Mouse (Mus musculus) WW6 (cell line): Measurements from ENCODE around the gene Pdk2.

Experiments used
- DNase-seq: peaks from one replicate; pipeline ENCODE4 v3.0.0-alpha.2; 2013; ENCODE audit warnings: low read depth, low spot score

Gene Pdk2

DNA sequence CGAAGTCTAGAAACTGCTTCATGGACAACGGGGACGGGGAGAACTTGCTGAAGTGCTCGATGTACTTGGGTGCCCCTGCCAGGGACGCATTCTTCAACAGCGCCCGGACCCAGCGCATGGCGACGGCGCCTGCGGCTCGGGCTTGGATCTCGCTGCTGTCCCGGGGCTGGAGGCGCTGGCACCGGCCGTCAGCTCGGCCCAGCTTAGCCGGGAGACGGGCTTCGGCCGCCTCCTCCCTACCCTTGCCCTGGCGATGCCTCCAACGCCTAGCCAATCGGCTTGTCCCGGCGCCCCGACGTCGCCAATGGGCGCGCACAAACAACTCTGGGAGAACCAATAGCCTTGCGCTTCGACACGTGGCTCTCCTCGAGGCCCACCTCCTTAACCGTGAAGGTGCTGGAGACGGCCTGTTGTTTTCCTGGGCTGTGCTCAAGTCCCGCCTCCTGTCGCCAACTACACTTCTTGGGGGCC lies at the start of gene Pdk2:
TSS of gene Pdk2 (minus strand) at position 216 of the 471 bp plus-strand sequence.
- DNase-seq = peak; percentile 92

DNA sequence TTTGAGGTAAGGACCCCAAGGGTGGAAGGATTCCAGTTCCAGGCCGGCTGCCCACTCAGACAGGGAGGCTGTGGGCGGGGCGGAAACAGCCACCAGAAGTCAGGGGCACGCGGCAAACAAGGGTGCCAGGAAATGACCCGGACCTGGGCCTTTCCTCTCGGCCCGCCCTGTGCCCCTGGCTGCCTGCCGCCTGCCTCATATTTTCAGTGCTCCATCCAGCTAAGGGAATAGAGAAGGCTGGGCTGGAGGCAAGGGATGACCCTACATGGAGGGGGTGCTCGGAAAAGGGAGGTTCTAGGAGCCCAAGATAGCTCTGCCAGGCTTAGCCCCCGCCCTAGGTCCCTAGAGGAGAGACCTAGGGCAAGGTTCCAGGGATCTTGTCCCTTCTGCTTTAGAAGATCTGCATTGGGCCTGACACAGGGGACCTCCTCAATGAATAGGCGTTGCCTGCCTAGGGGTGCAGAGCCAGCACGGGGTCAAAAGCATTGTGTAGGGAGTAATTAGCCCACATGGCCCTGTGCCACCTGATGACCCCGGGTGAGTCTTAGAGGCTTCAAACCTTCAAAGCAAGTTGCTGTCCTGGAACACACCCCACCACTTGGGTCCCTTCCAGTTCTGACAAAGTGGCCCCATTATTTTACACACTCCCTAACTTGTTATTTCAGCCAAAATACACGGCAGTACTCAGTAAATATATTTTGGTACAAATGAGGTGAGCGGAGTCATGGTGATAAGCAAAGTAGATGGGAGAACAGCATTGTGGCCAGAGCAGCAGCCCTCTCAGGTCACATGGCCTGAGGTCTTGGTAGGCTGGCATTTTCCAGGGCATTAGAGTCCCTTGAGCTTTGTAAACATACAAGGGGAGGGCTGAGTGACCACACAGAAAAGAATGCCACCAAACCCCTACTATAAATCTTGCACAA lies 48.0 kb upstream of the Pdk2 start:
- no peak for DNase-seq

DNA sequence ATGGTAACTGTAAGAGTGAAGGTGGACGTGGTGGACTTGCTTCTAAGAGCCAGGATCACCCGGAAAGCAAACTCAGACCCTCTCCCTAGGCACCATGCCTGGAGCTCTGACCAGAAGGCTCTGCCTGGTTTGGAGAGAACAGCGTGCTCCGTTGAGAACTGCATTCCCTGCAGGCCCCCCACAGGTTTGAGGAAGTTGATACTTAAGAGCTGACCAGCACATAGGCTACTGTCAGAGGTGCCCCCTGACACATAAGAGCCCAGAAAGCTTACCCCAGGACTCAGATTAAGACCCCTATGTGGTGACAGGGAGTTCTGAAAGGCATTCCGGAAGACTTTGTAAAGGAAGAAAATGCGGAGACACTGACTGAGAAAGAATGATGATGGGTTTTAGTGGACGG lies 47.1 kb upstream of the Pdk2 start:
- no peak for DNase-seq

DNA sequence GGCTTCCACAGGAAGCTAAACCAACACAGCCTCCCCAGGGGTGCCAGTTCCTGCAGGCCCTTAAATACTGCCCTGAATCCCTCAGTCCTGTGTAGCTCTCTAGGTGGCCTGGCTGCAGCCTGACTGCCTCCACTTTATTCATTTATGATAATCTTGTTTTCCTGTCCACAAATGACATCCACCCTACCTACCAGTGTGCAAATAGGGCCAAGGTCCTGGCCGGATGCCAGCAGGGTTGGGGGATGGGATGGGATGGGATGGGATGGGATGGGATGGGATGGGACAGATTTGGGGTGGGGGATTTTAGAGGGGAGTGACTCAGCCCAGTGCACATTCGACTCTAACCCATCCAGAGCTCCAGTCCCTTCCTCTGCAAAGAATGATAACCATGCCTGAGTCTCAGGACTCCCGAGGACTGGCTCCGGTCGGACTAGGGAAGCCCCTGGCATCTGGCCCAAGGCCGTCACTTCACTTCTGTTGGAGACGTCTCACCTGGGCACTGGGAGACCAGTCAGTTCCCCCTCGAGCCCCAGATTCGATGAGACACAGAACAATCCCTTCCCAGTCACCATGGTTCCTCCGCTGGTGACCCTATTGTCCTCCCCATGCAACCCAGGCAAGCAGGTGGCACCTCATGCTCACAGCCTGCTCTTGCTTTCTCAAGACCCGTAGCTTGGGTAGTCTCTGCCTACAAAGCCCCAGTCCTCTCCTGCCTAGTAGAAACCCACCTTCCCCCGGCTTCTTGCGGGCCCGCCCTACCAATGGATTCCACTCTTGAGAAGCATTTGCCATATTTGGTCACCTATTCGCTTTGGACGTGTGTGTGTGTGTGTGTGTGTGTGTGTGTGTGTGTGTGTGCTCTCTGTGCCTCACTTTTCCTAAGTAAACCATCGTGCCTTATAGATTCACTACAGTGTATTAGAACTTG lies 46.4 kb upstream of the Pdk2 start:
- DNase-seq = no peak

DNA sequence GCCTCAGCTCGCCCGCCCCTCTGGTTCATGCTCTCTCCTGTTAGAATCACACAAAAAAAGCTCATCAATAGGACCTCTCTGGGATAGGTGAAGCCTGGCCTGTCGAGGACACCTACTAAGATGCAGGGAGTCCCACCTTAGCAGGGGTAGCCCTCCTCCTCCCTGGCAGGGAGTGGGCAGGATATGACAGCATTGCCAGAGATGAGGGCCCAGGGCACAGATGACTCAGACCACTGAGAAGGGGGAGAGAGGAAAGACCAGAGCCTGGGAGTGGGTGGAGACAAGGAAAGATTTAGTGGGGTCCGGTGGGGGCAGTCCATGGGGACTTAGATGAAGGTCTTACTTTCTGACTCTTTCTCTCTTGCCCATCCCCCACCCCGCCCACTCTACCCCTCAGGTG lies 45.1 kb upstream of the Pdk2 start:
- DNase-seq = no peak

DNA sequence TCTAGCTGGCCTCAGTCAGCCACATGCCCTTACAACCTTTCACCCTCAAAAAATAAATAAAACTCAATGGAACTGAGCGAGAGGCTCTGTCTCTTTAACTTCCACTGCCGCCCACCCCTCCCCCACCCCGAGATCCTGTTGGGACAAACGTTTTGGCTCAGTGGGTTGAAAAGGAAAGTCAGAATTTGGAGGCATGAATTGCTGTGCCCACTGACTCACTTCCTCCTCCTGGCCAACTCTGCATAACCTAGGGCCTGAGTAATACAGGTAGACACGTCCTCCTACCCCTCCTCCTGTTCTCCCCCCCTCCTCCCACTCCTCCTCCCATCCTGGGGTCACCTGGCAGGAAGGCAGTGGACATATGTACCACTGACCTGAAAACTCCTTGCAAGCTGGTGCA lies 44.6 kb upstream of the Pdk2 start:
- no peak for DNase-seq

DNA sequence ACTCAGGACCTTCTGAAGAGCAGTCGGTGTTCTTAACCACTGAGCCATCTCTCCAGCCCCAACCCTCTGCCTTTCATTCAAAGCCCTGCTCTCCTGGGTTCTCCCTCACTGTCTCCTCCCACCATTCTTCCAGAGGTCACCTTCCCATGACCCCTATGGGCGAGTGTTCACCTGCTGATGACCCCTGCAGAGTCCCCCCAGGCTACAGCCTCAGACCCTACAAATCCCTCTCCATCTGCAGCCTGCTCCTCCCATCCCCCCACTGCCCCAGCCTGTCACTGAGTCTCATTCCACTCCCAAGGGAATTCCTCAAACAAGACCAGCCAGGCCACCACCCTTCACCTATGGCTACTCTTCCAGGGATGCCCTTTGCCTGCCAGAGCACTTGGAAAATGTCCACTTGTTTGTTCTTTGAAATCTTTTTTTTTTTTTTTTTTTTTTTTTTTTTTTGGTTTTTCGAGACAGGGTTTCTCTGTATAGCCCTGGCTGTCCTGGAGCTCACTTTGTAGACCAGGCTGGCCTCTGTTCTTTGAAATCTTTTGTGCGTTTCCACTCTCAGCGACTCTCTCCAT lies 43.7 kb upstream of the Pdk2 start:
- peak; percentile 68 for DNase-seq

DNA sequence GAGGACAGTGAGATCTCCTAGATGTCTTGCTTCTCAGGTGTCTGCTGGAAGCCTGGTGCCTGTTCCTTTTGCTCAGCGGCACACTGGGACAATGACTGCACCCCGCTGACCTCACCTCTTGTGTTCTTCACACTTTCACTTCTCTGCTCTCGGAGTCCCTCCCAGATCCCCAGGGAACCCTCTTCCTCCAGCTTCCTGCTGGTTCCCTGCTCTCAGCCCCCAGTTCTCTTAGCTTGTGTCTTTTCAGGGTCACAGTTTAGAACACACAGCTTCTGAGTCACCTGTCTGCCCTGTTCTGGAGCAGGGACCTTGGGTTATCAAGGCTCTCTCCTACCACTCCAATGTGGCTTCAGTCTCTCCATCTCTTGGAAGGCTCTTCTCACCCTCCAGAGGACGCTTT lies 43.0 kb upstream of the Pdk2 start:
- DNase-seq = no peak

DNA sequence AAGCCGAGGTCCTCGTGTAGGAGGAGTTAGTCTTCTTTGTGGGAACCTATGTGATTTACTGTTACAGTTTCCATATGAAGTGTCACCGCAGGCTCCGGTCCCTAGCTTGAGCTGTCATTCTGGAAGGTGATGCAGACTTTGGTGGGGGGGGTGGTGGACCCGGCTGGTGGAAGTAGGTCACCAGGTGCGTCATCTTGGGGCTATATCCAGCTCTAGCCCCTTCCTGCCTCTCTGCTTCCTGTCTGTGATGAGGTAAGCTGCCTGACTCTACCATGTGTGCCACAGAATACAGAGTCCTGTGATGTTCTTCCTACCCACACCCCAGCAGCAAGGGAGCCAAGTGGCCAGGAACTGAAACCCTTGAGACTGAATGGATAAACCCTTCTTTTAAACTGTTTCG lies 41.7 kb upstream of the Pdk2 start:
- no peak for DNase-seq

DNA sequence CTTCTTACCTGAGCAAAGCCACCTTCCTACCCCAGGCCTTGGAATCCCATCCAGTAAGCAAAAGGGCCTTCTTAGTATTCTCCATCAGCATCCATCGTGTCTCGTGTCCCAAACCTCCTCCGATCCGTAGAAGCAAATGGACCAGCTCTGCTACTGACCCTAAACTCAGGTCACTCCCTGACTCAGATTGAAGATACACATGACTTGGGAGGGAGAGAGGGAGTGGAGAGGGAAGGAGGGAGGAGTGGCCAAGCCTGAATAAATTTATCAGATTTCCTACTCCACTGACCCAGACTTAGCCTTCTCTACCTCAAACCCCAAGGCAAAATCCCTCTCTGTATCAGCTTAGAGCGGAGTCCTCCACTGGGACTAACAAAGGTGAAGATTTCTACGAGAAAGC lies 39.6 kb upstream of the Pdk2 start:
- DNase-seq = no peak

DNA sequence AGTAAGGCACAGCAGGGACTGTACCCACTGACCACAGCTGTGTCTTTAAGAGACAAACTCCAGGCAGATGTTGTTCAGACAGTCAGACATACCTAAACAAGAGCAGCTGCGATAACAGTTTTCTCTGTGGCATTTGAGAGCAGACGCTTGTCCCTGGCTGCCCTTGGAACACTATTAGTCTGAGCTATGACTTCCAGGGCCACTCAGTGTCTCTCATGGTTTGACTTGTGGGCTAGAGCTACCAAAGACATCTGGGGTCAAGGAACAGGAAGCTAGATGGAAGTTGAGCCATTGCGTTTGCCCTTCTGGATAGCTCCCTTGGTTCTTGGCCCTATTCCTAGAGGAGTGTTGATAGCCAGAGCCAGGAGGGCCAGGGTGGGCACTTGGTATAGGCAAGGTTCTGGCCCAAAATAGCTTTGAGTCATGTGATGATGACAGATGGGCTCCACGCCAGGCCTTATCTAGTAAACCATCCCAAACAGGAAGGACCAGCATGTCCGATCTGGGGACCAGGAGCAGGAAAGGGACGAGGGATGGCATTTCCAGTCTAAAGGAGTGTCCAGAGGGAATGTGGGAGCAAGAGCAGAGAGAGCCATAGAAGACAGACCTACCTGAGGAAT lies 38.2 kb upstream of the Pdk2 start:
- DNase-seq = no peak

DNA sequence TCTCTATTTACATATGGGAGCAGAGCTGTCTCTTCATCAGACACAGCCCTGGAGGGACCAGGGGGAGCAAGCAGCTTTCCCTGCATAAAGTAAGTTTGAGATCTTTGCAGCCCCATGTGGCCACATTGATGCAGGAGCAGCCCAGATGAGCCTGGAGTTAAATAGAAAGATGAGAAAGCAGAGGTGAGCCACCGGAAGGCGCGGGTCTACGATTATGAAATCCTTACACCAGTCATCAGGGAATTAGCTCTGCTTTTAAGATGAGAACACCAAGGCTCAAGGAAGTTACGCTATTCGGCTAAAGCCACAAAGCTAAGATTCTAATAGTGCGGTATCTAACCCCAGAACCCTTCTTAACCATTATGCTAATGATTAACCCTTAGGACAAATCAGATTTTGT lies 36.8 kb upstream of the Pdk2 start:
- DNase-seq = no peak

DNA sequence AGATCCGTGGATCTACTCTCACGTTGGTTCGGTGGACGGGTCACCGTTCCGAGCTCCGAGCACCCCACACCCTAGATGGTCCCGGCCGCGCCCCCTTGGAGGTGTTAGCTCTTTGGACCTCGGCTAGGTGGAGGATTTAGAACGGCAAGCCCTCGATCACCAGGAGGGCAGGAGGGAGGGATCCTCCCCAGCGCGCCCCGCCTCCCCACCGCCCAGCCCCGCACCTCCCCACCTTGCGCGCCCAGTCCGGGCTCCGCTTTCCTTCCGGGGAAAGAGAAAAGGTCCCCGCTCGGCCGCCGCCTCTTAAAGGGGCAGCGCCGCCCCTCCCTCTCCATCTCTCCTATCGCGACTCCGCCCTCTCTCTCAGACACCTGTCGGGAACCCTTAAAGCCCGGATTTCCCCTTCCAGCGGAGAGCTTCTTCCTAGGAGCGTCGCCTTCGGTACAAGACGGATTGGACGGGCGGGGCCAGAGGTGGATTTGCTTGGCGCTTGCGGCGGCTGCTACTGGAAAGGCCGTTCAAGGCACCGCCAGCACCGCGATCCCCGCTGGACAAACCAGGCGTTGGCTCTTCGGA lies 35.5 kb upstream of the Pdk2 start, which contains the start of gene Itga3:
TSS of gene Itga3 (minus strand) at position 266 of the 576 bp plus-strand sequence.
- DNase-seq = peak; percentile 78

DNA sequence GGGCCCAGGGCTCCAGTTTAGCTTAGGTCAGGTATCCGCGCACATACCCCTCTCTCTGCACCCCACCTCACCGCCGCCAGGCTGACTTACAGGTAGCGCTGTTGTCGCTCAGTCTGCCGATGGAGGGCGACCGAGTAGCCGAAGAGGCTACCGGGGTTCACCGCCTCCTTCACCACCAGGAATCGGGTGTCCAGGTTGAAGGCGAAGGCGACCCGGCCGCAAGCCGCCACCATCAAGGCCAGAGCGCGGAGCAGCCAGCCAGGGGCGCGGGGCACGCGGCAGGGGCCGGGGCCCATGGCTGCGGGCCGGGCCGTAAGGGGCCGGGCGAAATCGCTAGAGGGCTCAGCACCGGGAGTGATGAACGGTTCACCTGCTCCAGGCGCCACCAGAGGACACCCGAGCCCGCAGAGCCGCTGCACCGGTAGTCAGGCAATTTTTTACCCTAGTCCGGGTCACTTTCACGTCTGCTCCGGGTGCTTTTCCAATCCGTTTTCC lies 34.9 kb upstream of the Pdk2 start:
- peak; percentile 75 for DNase-seq

DNA sequence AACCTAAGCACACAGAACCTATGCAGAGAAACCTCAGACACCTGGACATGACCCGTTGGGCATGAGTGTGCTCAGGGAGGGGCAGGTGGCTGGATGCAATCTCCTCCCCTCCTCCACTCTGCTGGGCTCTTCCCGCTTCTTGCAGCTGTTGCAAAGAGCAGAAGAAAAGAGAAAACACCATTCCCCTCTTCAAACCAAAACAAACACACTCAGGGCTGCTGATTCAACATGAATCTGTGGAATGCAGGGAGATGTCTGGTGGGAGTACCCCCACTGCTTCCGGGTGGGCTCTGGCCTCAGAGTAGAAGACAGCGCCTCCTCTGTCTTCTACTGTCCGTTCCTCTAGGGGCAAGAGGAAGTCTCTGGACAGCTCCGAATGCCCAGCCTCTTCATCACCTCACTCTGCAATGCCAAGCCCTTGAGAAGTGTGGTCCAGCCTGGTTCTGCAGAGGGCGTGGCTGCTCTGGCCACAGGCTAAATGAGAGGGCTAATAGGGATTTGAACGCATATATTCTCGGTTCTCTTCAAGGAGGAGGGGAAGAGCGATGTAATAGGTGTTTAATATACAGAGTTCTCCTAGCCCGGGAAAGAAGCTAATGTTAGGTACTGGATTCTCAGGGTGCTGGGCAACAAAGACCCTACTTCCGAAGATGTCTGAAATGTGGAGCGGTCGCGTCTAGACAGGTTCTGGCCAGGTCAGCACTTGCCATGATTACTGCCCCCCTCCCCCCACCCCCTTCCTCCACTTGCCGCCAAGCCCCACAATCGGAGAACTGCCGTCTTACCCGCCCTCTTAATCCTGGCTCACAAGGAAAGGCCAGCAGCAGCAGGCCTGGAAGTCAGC lies 34.3 kb upstream of the Pdk2 start:
- no peak for DNase-seq

DNA sequence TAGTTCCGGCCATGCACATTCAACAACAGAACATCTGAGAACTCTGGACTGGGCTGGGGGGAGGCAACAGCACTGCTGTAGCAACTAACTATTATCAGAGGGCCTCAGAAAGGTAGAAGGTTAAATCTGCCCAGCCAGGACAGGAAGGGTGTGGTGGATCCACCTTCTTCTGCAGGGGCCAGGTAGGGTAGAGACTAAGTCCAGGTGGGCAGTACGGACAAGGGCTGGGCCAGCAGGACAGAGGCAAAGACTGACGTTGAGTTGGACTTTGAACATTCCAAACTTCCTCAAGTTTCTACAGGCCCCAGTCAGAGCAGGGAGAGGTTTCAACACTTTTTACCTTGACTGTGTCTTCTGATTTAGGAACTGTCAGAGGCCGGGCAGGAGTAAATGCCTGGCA lies 33.5 kb upstream of the Pdk2 start:
- no peak for DNase-seq

DNA sequence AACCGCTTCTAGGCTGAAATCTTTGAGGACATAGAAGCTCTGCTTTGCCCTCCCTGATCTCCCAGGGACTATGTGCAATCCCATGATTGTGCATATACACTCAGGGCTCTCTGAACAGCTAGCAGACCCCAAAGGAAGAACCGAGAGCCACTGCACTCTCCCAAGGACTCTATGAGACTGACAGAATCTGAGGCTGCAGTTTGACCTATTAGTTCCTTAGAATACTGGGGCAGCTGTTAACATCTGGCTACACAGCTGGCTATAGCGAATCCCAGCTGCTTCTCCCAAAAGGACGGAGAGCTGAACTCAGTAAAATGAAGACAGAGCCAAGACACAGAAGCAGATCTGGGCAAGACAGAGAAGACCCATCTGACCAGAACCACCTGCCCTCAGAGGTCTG lies 32.7 kb upstream of the Pdk2 start:
- no peak for DNase-seq

DNA sequence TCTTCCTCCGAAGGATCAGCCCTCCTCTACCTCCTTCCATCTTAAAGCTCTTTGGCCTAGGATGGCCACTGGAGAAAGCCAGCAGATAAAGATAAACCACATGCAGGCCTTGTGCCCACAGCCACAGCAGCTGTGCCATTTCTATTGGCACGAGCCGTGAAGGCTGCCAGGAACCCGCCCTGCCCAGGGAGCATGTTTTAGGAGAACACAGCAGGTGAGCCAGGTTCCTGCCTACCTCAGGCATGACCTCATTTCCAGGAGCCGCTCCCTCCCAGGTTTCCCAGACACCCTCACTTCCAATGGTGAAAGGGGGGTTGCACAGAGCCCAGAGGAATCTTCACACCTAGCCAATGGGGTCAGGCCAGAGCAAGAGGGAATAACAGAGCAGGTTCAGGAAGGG lies 31.6 kb upstream of the Pdk2 start:
- no peak for DNase-seq

DNA sequence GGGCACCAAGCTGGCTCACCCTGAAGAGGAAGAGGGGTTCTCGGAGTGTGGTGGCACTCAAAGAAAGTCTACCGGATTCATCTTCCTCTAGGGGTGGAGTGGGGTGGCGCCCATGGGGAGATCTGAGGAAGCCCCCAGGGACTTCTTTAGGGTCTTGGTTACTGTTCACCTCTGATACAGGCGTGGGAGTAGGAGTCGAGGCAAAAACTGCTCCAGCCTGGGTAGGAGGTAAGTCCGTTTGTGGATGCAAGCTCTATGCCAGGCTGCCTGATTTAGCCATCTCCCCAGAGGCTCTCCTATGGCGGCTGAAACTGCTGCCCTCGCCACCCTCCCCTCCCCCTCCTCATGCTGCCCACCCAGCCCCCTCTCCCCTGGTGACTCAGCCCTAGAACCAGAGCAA lies 31.0 kb upstream of the Pdk2 start:
- no peak for DNase-seq

DNA sequence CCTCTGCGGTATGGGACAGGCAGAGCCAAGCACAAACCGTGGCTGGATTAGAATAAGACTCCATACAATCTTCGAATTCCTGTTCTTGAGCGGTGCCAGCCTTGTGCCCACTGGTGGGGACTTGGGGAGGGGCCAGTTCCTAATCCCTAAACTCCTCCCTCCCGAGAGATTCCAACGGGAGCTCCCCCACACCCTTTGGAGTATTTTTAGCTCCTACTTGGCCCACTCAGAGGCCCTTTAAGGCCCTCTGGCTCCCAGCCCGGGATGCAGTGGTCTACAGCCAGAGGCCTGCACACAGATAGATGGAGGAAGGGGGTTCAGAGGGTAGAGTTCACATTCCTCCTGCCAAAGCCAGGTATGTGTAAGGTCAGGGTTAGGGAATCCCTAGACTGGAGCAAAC lies 30.1 kb upstream of the Pdk2 start:
- no peak for DNase-seq
